Mouse (Mus musculus) lung, postnatal 4 days (tissue): ENCODE data around the gene Tlr6.

Source experiments
- DNase-seq, 2 experiments: peaks; one replicate each; pipeline ENCODE4 v3.0.0; 2021

Gene Tlr6

DNA sequence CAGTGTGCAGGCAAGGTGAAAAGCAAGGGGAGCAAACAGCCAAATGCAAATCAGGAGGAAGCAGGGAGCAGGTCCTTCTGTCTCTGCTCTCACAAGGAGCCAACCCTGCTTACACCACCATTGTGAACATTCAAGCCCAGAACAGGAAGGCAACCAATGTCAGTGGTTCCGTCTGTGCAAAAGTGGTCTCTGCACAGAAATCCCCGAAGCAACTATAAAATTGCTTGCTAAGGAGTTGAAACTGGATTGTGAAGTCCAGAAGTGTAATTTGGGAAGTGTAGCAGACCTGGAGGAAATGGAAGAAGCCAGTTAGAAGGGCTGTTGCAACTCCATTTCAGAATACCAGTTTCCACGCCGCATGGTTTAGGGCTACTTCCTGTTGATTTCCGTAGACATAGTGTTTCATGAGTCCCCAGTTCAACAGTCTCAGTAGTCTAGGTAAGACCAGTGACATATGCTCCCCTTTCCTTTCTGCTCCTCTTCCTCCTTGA, 37.0 kb downstream of the Tlr6 start:
- no peak for DNase-seq

- DNase-seq = no peak
Measured at GRCm38 (mm10) chr5:64918616-64919597, 41.0 kb downstream of the Tlr6 start.

DNA sequence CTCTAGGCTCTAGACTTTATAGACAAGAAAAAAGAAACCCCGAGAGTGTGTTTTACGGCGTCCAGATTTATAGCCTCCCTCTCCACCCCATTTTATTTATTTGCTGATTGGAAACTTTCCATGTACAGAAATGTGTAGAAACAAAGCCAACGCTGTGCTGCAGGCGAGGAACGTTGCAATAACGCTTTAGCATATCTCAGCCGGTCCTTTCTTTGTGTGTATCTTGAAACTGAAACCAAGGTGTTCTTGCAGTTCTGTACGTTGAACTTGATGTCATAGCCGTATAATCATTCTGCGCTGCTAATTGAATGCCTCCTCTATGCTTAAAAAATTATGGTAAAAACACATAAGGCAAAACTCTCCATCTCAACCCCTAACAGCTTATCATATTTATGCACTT, 42.2 kb downstream of the Tlr6 start:
- DNase-seq = no peak

GRCm38 (mm10) chr5:64917161-64917560, 42.7 kb downstream of the Tlr6 start:
- no peak for DNase-seq

- no peak for DNase-seq
Measured at GRCm38 (mm10) chr5:64908585-64909284, 51.2 kb downstream of the Tlr6 start.

DNA sequence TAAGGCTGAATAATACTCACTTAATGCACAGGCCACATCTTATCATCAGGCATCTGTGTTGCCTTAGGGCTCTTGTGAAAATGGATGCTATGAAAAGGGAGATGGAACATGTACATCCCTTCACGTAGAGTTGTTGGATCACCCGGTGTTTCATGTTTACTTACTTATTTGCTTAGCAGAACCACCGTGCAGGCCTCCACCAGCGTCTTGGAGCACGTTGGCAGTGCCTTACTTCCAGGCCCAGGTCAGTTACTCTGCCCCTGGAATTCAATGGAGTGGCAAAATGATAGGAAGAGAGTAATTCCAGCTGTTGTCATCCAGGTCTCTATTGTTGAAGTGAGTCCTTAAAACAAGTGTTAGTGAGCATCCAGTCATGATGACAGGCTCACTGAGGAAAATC, 52.0 kb downstream of the Tlr6 start:
- no peak for DNase-seq

DNA sequence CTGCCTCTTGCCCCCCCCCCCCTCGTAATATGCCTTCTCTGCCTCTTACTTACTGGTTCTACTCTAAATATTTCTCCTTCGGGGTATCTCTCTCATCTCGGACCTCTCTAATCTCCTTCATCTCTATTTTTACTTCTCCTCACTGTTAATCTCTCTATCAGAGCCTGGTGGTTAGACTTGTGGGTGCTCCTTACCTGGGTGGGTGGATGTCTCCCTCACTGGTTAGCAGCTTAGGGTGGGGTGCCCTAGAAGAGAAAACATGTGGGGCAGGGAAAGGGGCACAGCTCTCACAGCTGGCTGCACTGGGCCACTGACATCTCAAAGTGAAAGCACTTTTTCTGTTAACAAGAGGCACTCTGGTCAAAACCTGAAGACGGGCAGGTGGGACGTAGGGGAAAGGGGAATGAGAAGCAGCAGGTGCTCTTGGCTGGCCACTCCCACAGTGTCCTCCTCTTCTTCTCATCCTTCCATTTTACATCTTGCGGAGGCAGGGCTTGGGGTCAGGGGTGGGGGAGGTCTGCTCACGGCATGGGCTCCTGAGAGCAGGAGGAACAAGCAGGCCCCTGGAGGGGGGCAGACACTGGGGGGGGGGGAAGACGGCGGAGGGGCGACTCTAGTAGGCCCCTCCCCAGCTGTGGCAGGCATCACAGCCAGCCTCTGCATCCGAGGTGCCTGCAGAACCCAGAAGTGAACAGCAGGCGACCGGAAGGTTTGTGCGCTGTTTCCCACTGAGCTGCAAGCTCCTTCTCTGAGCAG, 54.2 kb downstream of the Tlr6 start:
- peak; percentile 36 to 53 for DNase-seq
